Mouse (Mus musculus) MEL-GATA-1-ER (cell line): ENCODE data around the gene Pmpcb.

Experiments used
- DNase-seq: peaks from one replicate; pipeline ENCODE4 v3.0.0-alpha.2; 2012; ENCODE audit warnings: low read depth; ENCODE audit errors: extremely low read depth

The Pmpcb gene

DNA sequence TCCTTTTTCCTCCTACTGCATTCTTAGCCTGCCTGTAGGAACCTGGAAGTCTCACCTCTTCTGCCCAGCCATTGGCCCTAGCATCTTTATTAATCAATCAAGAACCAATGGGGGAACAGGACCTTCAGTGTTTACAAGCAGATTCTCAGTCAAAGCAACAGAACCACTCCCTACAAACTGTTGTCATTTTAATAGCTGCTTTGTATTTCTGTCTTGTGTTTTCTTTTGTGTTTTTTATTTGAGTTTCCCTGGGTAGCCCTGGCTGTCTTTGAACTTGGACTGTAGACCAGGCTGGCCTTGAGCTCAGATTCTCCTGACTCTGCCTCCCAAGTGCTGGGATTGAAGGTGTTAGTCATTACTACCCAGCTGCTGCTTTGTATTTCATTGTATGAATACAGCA, 55.2 kb downstream of the Pmpcb start:
- DNase-seq: no peak

DNA sequence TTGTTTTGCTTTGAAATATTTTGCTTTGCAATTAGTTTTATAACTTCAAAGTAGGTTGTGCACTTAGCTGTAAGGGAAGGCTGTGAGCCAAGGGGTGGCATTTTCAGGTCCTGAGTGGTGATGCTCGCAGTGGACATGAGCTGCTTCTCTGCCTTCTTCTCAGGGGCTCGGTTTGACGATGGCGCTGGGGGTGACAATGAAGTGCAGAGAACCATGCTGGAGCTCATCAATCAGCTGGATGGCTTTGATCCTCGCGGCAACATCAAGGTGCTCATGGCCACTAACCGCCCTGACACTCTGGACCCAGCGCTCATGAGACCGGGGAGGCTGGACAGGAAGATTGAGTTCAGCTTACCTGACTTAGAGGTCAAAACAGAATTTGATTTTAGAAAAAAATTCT, 66.0 kb downstream of the Pmpcb start:
- DNase-seq: no peak

DNA sequence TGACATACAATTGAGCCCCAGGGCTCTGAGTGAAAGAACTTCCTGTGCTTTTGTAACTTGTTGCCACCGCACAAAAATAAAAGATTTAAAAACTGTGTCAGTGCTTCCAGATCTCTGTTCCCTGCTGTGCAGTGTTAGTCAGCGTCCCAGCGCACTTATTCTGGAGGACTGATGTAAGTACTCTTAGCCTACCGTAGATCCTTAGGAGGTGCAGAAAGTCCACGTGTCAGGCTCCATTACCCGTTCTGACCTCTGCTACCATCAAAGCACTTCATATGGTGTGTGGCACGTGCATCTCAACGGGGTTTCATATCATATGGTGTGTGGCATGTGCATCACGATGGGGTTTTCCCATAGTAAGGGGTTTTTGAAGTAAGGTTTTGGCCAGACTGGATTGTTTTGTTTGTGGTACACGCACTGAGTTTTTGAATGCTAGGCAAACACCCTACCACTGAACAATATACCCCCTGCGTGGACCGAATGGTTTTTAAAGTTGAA, 66.8 kb downstream of the Pmpcb start:
- no peak for DNase-seq

DNA sequence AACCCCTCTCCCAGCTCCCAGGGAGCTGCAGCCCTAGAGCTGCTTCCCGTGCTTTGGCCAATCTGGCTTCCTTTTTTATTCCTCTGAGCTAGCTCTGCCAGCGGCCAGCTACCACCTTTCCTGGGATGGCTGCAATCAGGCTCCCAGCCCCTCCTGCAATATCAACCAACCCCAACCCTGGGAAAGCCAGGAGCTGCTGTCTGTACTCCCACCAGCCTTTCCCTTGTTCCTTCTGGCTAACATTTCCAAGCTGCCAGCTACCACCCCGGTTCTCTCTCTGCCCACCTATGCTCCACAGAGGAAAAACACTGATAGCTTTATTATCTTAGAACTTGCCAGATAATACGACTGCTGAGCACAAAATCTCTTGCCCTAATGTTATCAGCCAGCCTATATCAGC, 67.9 kb downstream of the Pmpcb start:
- no peak for DNase-seq
